Mouse (Mus musculus): ENCODE results near the gene Eif4e2. TPM values are rescaled to one million over a fixed set of nuclear protein-coding genes. Genes with fewer than 3 reads are reported as not detected.
A peak's percentile ranks its signal among the peaks of the same experiment; 100 is the strongest.

Gene Eif4e2
- total RNA-seq (2022): 10 to 100 TPM; 54.7 to 68.0 (median 59.8) TPM

- DNase-seq (ENCODE audit: low spot score in 2 of 2): peak; percentile 89 to 92
Measured at GRCm38 (mm10) chr1:87213735-87214704, at the start of gene Eif4e2. Gene Eif4e2, plus strand, starts transcription at chr1:87213914.

GRCm38 (mm10) chr1:87164164-87164795 is 49.4 kb upstream of the Eif4e2 start:
- DNase-seq (ENCODE audit: low spot score in 2 of 2): no peak

GRCm38 (mm10) chr1:87164796-87165184 is 48.9 kb upstream of the Eif4e2 start:
- no peak for DNase-seq (ENCODE audit: low spot score in 2 of 2)

GRCm38 (mm10) chr1:87170458-87170857 is 43.3 kb upstream of the Eif4e2 start:
- no peak for DNase-seq (ENCODE audit: low spot score in 2 of 2)

- no peak for DNase-seq (ENCODE audit: low spot score in 2 of 2)
Measured at GRCm38 (mm10) chr1:87171312-87171711, 42.4 kb upstream of the Eif4e2 start.

GRCm38 (mm10) chr1:87172316-87172715 is 41.4 kb upstream of the Eif4e2 start:
- DNase-seq (ENCODE audit: low spot score in 2 of 2): no peak

- peak in 1 of 2 experiments; percentile 62 for DNase-seq (ENCODE audit: low spot score in 2 of 2)
Measured at GRCm38 (mm10) chr1:87174006-87174955, 39.4 kb upstream of the Eif4e2 start.

GRCm38 (mm10) chr1:87175852-87176292 is 37.8 kb upstream of the Eif4e2 start:
- DNase-seq (ENCODE audit: low spot score in 2 of 2): peak; percentile 42 to 59

GRCm38 (mm10) chr1:87180896-87181295 is 32.8 kb upstream of the Eif4e2 start:
- no peak for DNase-seq (ENCODE audit: low spot score in 2 of 2)

- DNase-seq (ENCODE audit: low spot score in 2 of 2): no peak
Measured at GRCm38 (mm10) chr1:87183013-87183412, 30.7 kb upstream of the Eif4e2 start, which contains the start of gene Prss56. Gene Prss56, plus strand, starts transcription at chr1:87183313.

- no peak for DNase-seq (ENCODE audit: low spot score in 2 of 2)
Measured at GRCm38 (mm10) chr1:87183998-87184750, 29.5 kb upstream of the Eif4e2 start.

- DNase-seq (ENCODE audit: low spot score in 2 of 2): peak; percentile 40 to 79
Measured at GRCm38 (mm10) chr1:87184751-87185139, 29.0 kb upstream of the Eif4e2 start.

GRCm38 (mm10) chr1:87185526-87185925 is 28.2 kb upstream of the Eif4e2 start:
- no peak for DNase-seq (ENCODE audit: low spot score in 2 of 2)

GRCm38 (mm10) chr1:87186261-87187036 is 27.3 kb upstream of the Eif4e2 start:
- no peak for DNase-seq (ENCODE audit: low spot score in 2 of 2)

GRCm38 (mm10) chr1:87187037-87187355 is 26.7 kb upstream of the Eif4e2 start:
- DNase-seq (ENCODE audit: low spot score in 2 of 2): peak; percentile 35 to 66

GRCm38 (mm10) chr1:87190429-87190828 is 23.3 kb upstream of the Eif4e2 start, which contains the start of gene Chrnd:
Gene Chrnd, plus strand, starts transcription at chr1:87190607.
- DNase-seq (ENCODE audit: low spot score in 2 of 2): no peak

GRCm38 (mm10) chr1:87197296-87197695 is 16.4 kb upstream of the Eif4e2 start:
- no peak for DNase-seq (ENCODE audit: low spot score in 2 of 2)

- DNase-seq (ENCODE audit: low spot score in 2 of 2): no peak
Measured at GRCm38 (mm10) chr1:87198119-87199065, 15.3 kb upstream of the Eif4e2 start.

GRCm38 (mm10) chr1:87200811-87201210 is 12.9 kb upstream of the Eif4e2 start:
- no peak for DNase-seq (ENCODE audit: low spot score in 2 of 2)

All from layer of hippocampus, adult 8-10 months (tissue).